18 mouse cellular contexts compared by ENCODE assay signal in genomic region chr4:138531761-138532160, GRCm38 (mm10).
DNase-seq lines count a peak whose midpoint lies in the region; ATAC-seq and TF ChIP-seq lines count a peak whose summit lies in the region.
"Had no signal": no experiment of that assay in that cellular context is flagged by ENCODE, and none has a peak within 500 bp of the region (broad histone marks: within the 10 kb centered on the region; RNA-seq: fewer than 3 reads in every experiment).

No protein-coding gene starts in this region.

- no peak for ATAC-seq in hindbrain, embryonic 13.5 days (ENCODE audit: low FRiP score)
- ATAC-seq: forebrain, embryonic 13.5 days; forebrain, embryonic 15.5 days; forebrain, postnatal 0 days had no signal

- no peaks in the 10 kb centered on the region for H3K36me3 ChIP-seq in ES-E14 (ENCODE audit: control insufficient read depth, insufficient read depth, low read length, poor library complexity, severe bottlenecking)
- no peaks in the 10 kb centered on the region for H3K36me3 ChIP-seq in hindbrain, embryonic 13.5 days
- H3K36me3 ChIP-seq: embryonic facial prominence, embryonic 10.5 days; embryonic facial prominence, embryonic 12.5 days; forebrain, embryonic 15.5 days had no signal

- H3K27me3 ChIP-seq in hindbrain, embryonic 13.5 days = no peaks in the 10 kb centered on the region
- H3K27me3 ChIP-seq: embryonic facial prominence, embryonic 12.5 days; forebrain, embryonic 15.5 days had no signal

- in situ Hi-C loops in ES-E14 (cut with MboI; ENCODE audit: low sequenced_read_pairs in 2 of 2, unreplicated experiment in 2 of 2) = no loop called here

- H3K4me3 ChIP-seq in ES-E14 (ENCODE audit: insufficient read depth in 1 of 2, low read depth in 1 of 2, low read length in 2 of 2, poor library complexity in 1 of 2, severe bottlenecking in 1 of 2) = peak overlapping the region; percentile 10 to 68; a peak in 3 of 4 replicates
- no peak overlapping the region for H3K4me3 ChIP-seq in hindbrain, embryonic 13.5 days
- H3K4me3 ChIP-seq: embryonic facial prominence, embryonic 10.5 days; embryonic facial prominence, embryonic 12.5 days; forebrain, embryonic 13.5 days; forebrain, embryonic 15.5 days had no signal

- H3K4me2 ChIP-seq in hindbrain, embryonic 13.5 days = no peak overlapping the region
- H3K4me2 ChIP-seq: embryonic facial prominence, embryonic 12.5 days; forebrain, embryonic 13.5 days; forebrain, embryonic 15.5 days had no signal

- no peak overlapping the region for H3K27ac ChIP-seq in ES-E14 (ENCODE audit: insufficient read depth, low read depth, low read length, poor library complexity, severe bottlenecking)
- no peak overlapping the region for H3K27ac ChIP-seq in hindbrain, embryonic 13.5 days
- H3K27ac ChIP-seq: embryonic facial prominence, embryonic 10.5 days; embryonic facial prominence, embryonic 12.5 days; forebrain, embryonic 13.5 days; forebrain, embryonic 15.5 days had no signal

- no peaks in the 10 kb centered on the region for H3K4me1 ChIP-seq in ES-E14 (ENCODE audit: control insufficient read depth in 2 of 2, insufficient read depth in 2 of 2, low read length in 2 of 2, poor library complexity in 1 of 2)
- H3K4me1 ChIP-seq in hindbrain, embryonic 13.5 days (replicated peaks) = peaks cover 2% of the 10 kb centered on the region
- H3K4me1 ChIP-seq: embryonic facial prominence, embryonic 10.5 days; embryonic facial prominence, embryonic 12.5 days had no signal

- H3K9ac ChIP-seq in ES-E14 (ENCODE audit: insufficient read depth, low read depth, low read length, poor library complexity, severe bottlenecking) = no peak overlapping the region
- no peak overlapping the region for H3K9ac ChIP-seq in hindbrain, embryonic 13.5 days
- H3K9ac ChIP-seq: embryonic facial prominence, embryonic 12.5 days; forebrain, embryonic 13.5 days; forebrain, embryonic 15.5 days; forebrain, postnatal 0 days had no signal

- DNase-seq in 416B (ENCODE audit: low read depth) = peak; percentile 3
- no peak for DNase-seq in ES-E14 (ENCODE audit: low read depth, low spot score)
- peak; percentile 73 for DNase-seq in ZHBTc4 (ENCODE audit: low read depth, low spot score)
- DNase-seq in layer of hippocampus, adult 9-10 months (ENCODE audit: low spot score) = no peak
- DNase-seq: adrenal gland, adult 2 months; adrenal gland, postnatal 10 days; adrenal gland, postnatal 25 days; cerebellum, adult 11 months; cerebellum, adult 18-20 months; cerebellum, adult 9-10 months; cerebellum, postnatal 10 days; cerebellum, postnatal 25 days; forebrain, postnatal 0 days had no signal

- H3K9me3 ChIP-seq in ES-E14 (ENCODE audit: control insufficient read depth, insufficient read depth, low read depth, low read length) = no peaks in the 10 kb centered on the region
- H3K9me3 ChIP-seq in hindbrain, embryonic 13.5 days = no peaks in the 10 kb centered on the region
- H3K9me3 ChIP-seq: forebrain, embryonic 13.5 days; forebrain, embryonic 15.5 days had no signal

- WGBS in hindbrain, embryonic 13.5 days = 81% methylated on average over 2 of the region's 2 CpGs

TF ChIP-seq in ES-E14, 5 proteins besides CTCF, POLR2A, EP300 and RAD21:
- TF ChIP-seq HCFC1 (IDR thresholded peaks at IDR 0.05; ENCODE audit: borderline replicate concordance, insufficient read depth, low read length) (no peak), ZC3H11A (IDR thresholded peaks at IDR 0.05; ENCODE audit: borderline replicate concordance, low read depth, low read length) (no peak), ZNF384 (IDR thresholded peaks at IDR 0.05; ENCODE audit: low read depth, low read length) (no peak), MAFK (IDR thresholded peaks at IDR 0.05; ENCODE audit: insufficient read depth, low read depth, low read length) (no peak), CHD2 (IDR thresholded peaks at IDR 0.05; ENCODE audit: low read depth, low read length) (no peak)

Comparison
In these comparisons a context has a peak if more than half of its experiments do, and no peak if none do; other contexts are left out.
1. DNase-seq: peak in 416B (single experiment) and ZHBTc4 (single experiment); none in ES-E14 (single experiment) and layer of hippocampus, adult 9-10 months (single experiment).